Mouse (Mus musculus) forebrain, postnatal 0 days (tissue): Measurements from ENCODE around the gene Lax1. TPM values are rescaled to one million over a fixed set of nuclear protein-coding genes. Genes with fewer than 3 reads are reported as not detected.

Experiments used
- ATAC-seq: fragments of 200-750 bp; cut with Nextera tagmentation; 2 replicates; pipeline ENCODE4 v1.8.0; 2017; ENCODE audit warnings: mild to moderate bottlenecking, moderate library complexity
- DNase-seq: peaks from one replicate; pipeline ENCODE4 v3.0.0-alpha.2; 2015
- H3K27ac ChIP-seq: fragments of 300-500 bp; sonication (generic); 2 replicates; pipeline ENCODE4 v1.5.1; 2014; ENCODE audit warnings: low read depth, mild to moderate bottlenecking, antibody characterized with exemption, low read length, moderate library complexity, mixed read lengths
- H3K27me3 ChIP-seq: fragments of 300-500 bp; sonication (generic); 2 replicates; pipeline ENCODE4 v1.6.1; 2014; ENCODE audit warnings: mild to moderate bottlenecking, low read length, mixed read lengths; ENCODE audit not compliant: insufficient read depth
- H3K36me3 ChIP-seq: fragments of 300-500 bp; sonication (generic); 2 replicates; pipeline ENCODE4 v1.6.1; 2014; ENCODE audit warnings: mild to moderate bottlenecking, moderate library complexity; ENCODE audit not compliant: insufficient read depth
- H3K4me1 ChIP-seq: fragments of 300-500 bp; sonication (generic); 2 replicates; pipeline ENCODE4 v1.6.1; 2014; ENCODE audit warnings: antibody characterized with exemption; ENCODE audit not compliant: insufficient read depth
- H3K4me2 ChIP-seq: fragments of 300-500 bp; sonication (generic); 2 replicates; pipeline ENCODE4 v1.6.1; 2014; ENCODE audit warnings: low read depth, mild to moderate bottlenecking, moderate library complexity
- H3K4me3 ChIP-seq: fragments of 300-500 bp; sonication (generic); 2 replicates; pipeline ENCODE4 v1.5.1; 2014; ENCODE audit warnings: low read depth, low read length, mixed read lengths
- H3K9ac ChIP-seq: fragments of 300-500 bp; sonication (generic); 2 replicates; pipeline ENCODE4 v1.6.1; 2014; ENCODE audit warnings: mild to moderate bottlenecking
- H3K9me3 ChIP-seq: fragments of 300-500 bp; sonication (generic); 2 replicates; pipeline ENCODE4 v1.6.1; 2016; ENCODE audit warnings: low read length
- CTCF ChIP-seq: sonication (generic); IDR thresholded peaks from 2 replicates; pipeline ENCODE4 v1.5.1; 2016; ENCODE audit warnings: antibody characterized with exemption, control low read depth, low read depth
- WGBS: fragments of 180-500 bp; shearing (Covaris S2); extraction: QIAGEN DNeasy Blood & Tissue Kit; methylation state at CpG from one replicate; pipeline ENCODE4 v1.1.7; 2014; 5-methylcytosine and 5-hydroxymethylcytosine counted together
- polyA plus RNA-seq: library from polyadenylated mRNA; unstranded; fragments of >200 nt; fragmentation: Nextera tagmentation; extraction: Ambion mirVana; gene quantifications from 2 replicates; pipeline ENCODE4 v1.2.1, GENCODE M21; 2015
- total RNA-seq: library from RNA; depleted of rRNA; stranded (reverse); fragments of >200 nt; gene quantifications from 2 replicates; pipeline ENCODE4 v1.2.3, GENCODE M21; 2014

Gene Lax1
- total and polyA plus RNA-seq, 2 experiments from 2014 or later = 0.10 to 0.14 TPM

DNA sequence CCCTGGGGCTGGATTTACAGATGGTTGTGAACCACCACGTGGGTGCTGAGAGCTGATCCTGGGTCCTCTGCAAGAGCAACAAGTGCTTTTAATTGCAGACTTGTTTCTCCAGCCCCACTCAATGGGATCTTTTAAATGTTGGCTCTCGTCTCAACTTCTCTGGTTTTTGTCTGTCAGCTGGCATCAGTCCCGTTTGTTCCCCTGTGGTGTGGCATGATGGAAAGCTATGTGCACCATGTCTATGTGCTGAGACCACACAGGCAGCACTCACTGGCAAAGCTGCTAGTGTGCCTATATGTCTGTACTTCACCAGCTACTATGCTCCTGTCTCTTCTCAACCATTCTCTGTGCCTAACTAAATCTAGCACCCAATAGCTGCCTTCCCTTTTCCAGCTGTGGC, 28.4 kb upstream of the Lax1 start:
- no peak for TF ChIP-seq CTCF
- no peak for DNase-seq
- Histone ChIP-seq H3K27ac (no peak overlapping the region), H3K9ac (no peak overlapping the region), H3K4me3 (no peak overlapping the region), H3K4me2 (no peak overlapping the region), H3K27me3 (no peaks in the 10 kb centered on the region), H3K9me3 (no peaks in the 10 kb centered on the region), H3K4me1 (no peaks in the 10 kb centered on the region), H3K36me3 (peaks cover 5% of the 10 kb centered on the region; the same call in 1 of the 2 replicates)
- no peak for ATAC-seq
- WGBS = 52% methylated on average over 3 of the region's 3 CpGs

GRCm38 (mm10) chr1:133716464-133716863, 26.6 kb upstream of the Lax1 start:
- H3K36me3 ChIP-seq = peaks cover 5% of the 10 kb centered on the region; the same call in 1 of the 2 replicates
- H3K9me3 ChIP-seq = no peaks in the 10 kb centered on the region
- H3K4me1 ChIP-seq = no peaks in the 10 kb centered on the region; the same call in 1 of the 2 replicates
- no peaks in the 10 kb centered on the region for H3K27me3 ChIP-seq
- no peak overlapping the region for H3K9ac ChIP-seq
- no peak overlapping the region for H3K4me2 ChIP-seq
- DNase-seq (no peak), ATAC-seq (no peak)
- H3K4me3 ChIP-seq = no peak overlapping the region
- TF ChIP-seq CTCF = peak; percentile 47
- 27% methylated on average over 7 of the region's 7 CpGs for WGBS
- H3K27ac ChIP-seq = no peak overlapping the region

GRCm38 (mm10) chr1:133715191-133715590, 25.3 kb upstream of the Lax1 start:
- ATAC-seq (no peak), DNase-seq (no peak)
- H3K4me1 ChIP-seq = no peaks in the 10 kb centered on the region; the same call in 1 of the 2 replicates
- WGBS = 51% methylated on average over 1 of the region's 1 CpGs
- no peak overlapping the region for H3K4me3 ChIP-seq
- H3K27me3 ChIP-seq = no peaks in the 10 kb centered on the region
- no peak overlapping the region for H3K4me2 ChIP-seq
- no peak for TF ChIP-seq CTCF
- H3K27ac ChIP-seq = no peak overlapping the region
- H3K9me3 ChIP-seq = no peaks in the 10 kb centered on the region
- H3K9ac ChIP-seq = no peak overlapping the region
- peaks cover 5% of the 10 kb centered on the region; the same call in 1 of the 2 replicates for H3K36me3 ChIP-seq

- peak; percentile 40 for DNase-seq
- WGBS = 36% methylated on average over 2 of the region's 2 CpGs
- H3K27ac ChIP-seq = no peak overlapping the region
- no peak for TF ChIP-seq CTCF
- H3K4me1 ChIP-seq = no peaks in the 10 kb centered on the region; the same call in 1 of the 2 replicates
- H3K4me2 ChIP-seq = no peak overlapping the region
- no peak overlapping the region for H3K4me3 ChIP-seq
- no peaks in the 10 kb centered on the region for H3K27me3 ChIP-seq
- no peaks in the 10 kb centered on the region; the same call in 1 of the 2 replicates for H3K36me3 ChIP-seq
- ATAC-seq = peak; percentile 43; the same call in 1 of the 2 replicates
- H3K9ac ChIP-seq = no peak overlapping the region
- H3K9me3 ChIP-seq = no peaks in the 10 kb centered on the region
Observed at GRCm38 (mm10) chr1:133713009-133713370, 23.1 kb upstream of the Lax1 start.

DNA sequence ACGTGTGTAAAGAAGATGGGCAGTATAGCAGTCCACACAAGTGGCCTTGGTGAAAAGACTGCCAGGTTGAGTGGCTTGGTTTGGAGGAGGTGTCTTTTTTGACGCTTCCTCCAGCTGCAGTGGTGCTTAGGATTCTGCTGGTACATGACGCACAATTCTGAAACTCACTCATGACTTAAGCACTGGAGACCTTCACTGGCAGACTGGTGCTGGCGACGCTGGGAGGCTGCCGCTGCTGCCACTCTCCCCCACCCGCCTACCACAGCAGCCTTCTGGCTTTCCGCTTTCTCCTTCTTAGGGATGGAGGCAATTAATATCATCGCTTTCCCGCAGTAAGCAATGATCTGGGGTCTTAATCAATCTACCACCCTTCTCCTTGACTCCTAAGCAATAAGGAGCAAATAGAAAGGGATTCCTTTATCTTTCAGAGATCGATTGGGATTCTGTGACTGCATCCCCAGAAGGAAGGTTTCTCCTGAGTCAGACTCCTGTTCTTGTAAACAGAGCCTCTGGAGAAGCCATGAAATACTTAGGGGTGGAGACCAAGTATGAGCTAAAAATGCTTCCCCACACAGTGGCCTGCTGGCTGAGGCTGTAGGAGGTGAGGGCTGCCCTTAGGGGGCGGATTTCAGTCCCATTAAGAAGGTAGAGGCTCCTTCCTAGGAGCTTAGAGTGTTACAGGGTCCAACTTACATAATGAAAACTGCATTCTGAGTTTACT, 22.5 kb upstream of the Lax1 start:
- DNase-seq (no peak), ATAC-seq (no peak)
- H3K4me3 ChIP-seq = no peak overlapping the region
- H3K27ac ChIP-seq = no peak overlapping the region
- no peaks in the 10 kb centered on the region for H3K9me3 ChIP-seq
- H3K9ac ChIP-seq = no peak overlapping the region
- H3K27me3 ChIP-seq = no peaks in the 10 kb centered on the region
- H3K4me1 ChIP-seq = no peaks in the 10 kb centered on the region; the same call in 1 of the 2 replicates
- 59% methylated on average over 12 of the region's 12 CpGs for WGBS
- TF ChIP-seq CTCF = 0 out of 2 replicates have a peak, but pooled peaks have one; percentile 17
- H3K4me2 ChIP-seq = no peak overlapping the region
- H3K36me3 ChIP-seq = no peaks in the 10 kb centered on the region; the same call in 1 of the 2 replicates

- no peak overlapping the region for H3K4me3 ChIP-seq
- no peak for ATAC-seq
- H3K4me2 ChIP-seq = no peak overlapping the region
- DNase-seq = no peak
- H3K36me3 ChIP-seq = peaks cover 4% of the 10 kb centered on the region
- H3K4me1 ChIP-seq = no peaks in the 10 kb centered on the region; the same call in 1 of the 2 replicates
- no peak for TF ChIP-seq CTCF
- H3K27ac ChIP-seq = no peak overlapping the region
- no peaks in the 10 kb centered on the region for H3K9me3 ChIP-seq
- no peak overlapping the region for H3K9ac ChIP-seq
- H3K27me3 ChIP-seq = no peaks in the 10 kb centered on the region
- WGBS = 49% methylated on average over 6 of the region's 6 CpGs
Observed at GRCm38 (mm10) chr1:133711376-133711775, 21.5 kb upstream of the Lax1 start.

DNA sequence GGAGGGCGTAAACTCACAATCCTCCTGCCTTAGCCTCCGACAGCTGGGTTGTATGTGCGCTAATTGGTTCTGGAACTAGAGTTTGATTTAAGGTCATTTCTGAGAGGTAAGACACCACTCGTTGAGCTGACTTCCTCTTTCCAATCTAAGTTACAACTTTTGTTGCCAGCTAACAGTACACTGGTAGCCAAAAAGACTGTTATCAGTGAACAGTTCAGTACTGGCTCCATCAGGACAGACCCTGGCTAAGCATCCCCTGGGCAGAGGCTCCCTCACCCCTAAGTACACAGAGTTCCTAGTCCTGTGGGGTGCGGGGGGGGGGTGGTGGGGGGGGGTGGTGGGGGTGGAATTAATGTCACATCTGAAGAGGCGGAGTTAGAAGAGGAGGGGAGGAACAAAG, 21.0 kb upstream of the Lax1 start:
- TF ChIP-seq CTCF = no peak
- Histone ChIP-seq H3K9ac (no peak overlapping the region), H3K4me2 (no peak overlapping the region), H3K4me1 (no peaks in the 10 kb centered on the region; the same call in 1 of the 2 replicates), H3K36me3 (peaks cover 9% of the 10 kb centered on the region), H3K27ac (no peak overlapping the region), H3K27me3 (no peaks in the 10 kb centered on the region), H3K9me3 (no peaks in the 10 kb centered on the region), H3K4me3 (no peak overlapping the region)
- ATAC-seq = no peak
- WGBS = 37% methylated on average over 6 of the region's 6 CpGs
- DNase-seq = no peak
